Mouse (Mus musculus) ES-Bruce4 (cell line): ENCODE measurements around the gene Sec61g. TPM values are rescaled to one million over a fixed set of nuclear protein-coding genes. Genes with fewer than 3 reads are reported as not detected.
"Not testable (repeated sequence)": the region's sequence is repeated elsewhere in the genome, so short reads cannot be mapped to it uniquely, and the experiment has no call there.

Source experiments
- H3K27ac ChIP-seq: 2 replicates; pipeline ENCODE4 v1.5.1; 2012; ENCODE audit warnings: low read length, inconsistent platforms; ENCODE audit not compliant: insufficient read depth
- H3K27me3 ChIP-seq: 2 replicates; pipeline ENCODE4 v1.6.1; 2012; ENCODE audit warnings: mild to moderate bottlenecking, low read length, inconsistent platforms; ENCODE audit not compliant: control insufficient read depth, poor library complexity, insufficient read depth, severe bottlenecking
- H3K36me3 ChIP-seq: 2 replicates; pipeline ENCODE4 v1.6.1; 2012; ENCODE audit warnings: inconsistent platforms, mild to moderate bottlenecking, low read length, moderate library complexity; ENCODE audit not compliant: control insufficient read depth, poor library complexity, insufficient read depth, severe bottlenecking
- H3K4me1 ChIP-seq: one replicate; pipeline ENCODE4 v1.8.1; 2011; ENCODE audit warnings: low read length; ENCODE audit not compliant: control insufficient read depth, insufficient read depth
- H3K4me3 ChIP-seq: 2 replicates; pipeline ENCODE4 v1.5.1; 2011; ENCODE audit warnings: low read depth, mild to moderate bottlenecking, low read length
- H3K9ac ChIP-seq: 2 replicates; pipeline ENCODE4 v1.6.1; 2012; ENCODE audit warnings: low read depth, mild to moderate bottlenecking, inconsistent platforms; ENCODE audit not compliant: poor library complexity, severe bottlenecking
- H3K9me3 ChIP-seq: replicated peaks from 2 replicates; pipeline ENCODE4 v1.6.1; 2012; ENCODE audit warnings: mild to moderate bottlenecking, low read length, inconsistent platforms; ENCODE audit not compliant: control insufficient read depth, poor library complexity, insufficient read depth, severe bottlenecking
- CTCF ChIP-seq: IDR thresholded peaks from one replicate; pipeline ENCODE4 v1.8.1; 2011; ENCODE audit warnings: low read depth, low read length
- EP300 ChIP-seq: IDR thresholded peaks from 2 replicates; pipeline ENCODE4 v1.6.1; 2011; ENCODE audit warnings: low read depth, low read length; ENCODE audit not compliant: insufficient read depth
- POLR2A ChIP-seq: IDR thresholded peaks from one replicate; pipeline ENCODE4 v1.8.1; 2011; ENCODE audit warnings: low read length; ENCODE audit not compliant: insufficient read depth
- polyA plus RNA-seq: library from polyadenylated mRNA; stranded (reverse); fragments of >200 nt; gene quantifications from 2 replicates; pipeline ENCODE4 v1.2.4, GENCODE M21; 2011; ENCODE audit warnings: low read depth; ENCODE audit not compliant: missing spikeins, insufficient read depth, insufficient read length

Sec61g gene
- polyA plus RNA-seq, 1 experiment, result 6.2 TPM

- Histone ChIP-seq H3K27ac (no peak overlapping the region), H3K4me1 (peaks cover 3% of the 10 kb centered on the region), H3K9ac (no peak overlapping the region), H3K36me3 (no peaks in the 10 kb centered on the region), H3K9me3 (peaks cover 16% of the 10 kb centered on the region), H3K4me3 (no peak overlapping the region), H3K27me3 (no peaks in the 10 kb centered on the region)
- TF ChIP-seq CTCF, result no peak
- no peak for TF ChIP-seq POLR2A
- no peak for TF ChIP-seq EP300
These were observed 20.6 kb upstream of the Sec61g start for GRCm38 (mm10) chr11:16528909-16529308.

DNA sequence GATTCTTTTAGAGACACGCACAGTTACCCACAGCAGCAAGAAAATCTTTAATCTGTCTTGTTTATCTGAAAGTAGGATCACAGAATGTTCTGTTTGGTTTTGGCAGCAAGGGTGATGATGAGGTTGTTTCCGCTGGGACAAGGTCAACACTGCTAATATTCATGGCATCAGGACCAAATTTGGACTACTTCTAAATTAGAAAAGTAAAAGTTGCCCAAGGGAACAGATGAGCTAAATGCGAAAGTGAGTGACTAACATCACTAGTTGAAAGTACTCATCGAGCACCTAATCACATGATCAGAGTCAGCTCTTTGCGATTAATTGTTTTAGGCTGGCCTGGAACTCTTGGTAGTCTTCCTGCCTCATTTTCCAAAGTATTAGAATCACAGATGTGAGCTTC is 20.1 kb upstream of the Sec61g start:
- peaks cover 16% of the 10 kb centered on the region for H3K9me3 ChIP-seq

DNA sequence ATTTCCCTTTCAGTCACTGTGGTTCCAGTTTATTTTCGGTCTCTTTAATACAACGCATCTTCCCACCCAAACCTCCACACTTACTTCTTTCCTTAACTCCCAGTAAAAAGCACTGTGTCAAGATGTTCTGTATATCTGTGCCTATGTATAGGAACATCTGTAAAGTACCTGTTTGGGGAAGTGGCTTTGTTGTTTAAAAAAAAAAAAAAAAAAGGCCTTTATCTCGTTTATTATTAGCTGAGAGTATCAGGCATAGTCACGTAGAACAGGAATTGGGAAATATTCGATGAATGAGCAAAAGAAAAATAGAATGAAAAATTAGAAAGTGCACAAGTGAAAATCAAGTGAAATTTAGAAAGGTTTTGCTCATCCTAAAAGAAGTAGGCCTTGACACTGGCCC is 19.5 kb upstream of the Sec61g start:
- no peak overlapping the region for H3K4me3 ChIP-seq
- no peak overlapping the region for H3K9ac ChIP-seq
- no peaks in the 10 kb centered on the region for H3K36me3 ChIP-seq
- peaks cover 16% of the 10 kb centered on the region for H3K9me3 ChIP-seq
- H3K27me3 ChIP-seq, result no peaks in the 10 kb centered on the region
- peaks cover 3% of the 10 kb centered on the region for H3K4me1 ChIP-seq
- no peak overlapping the region for H3K27ac ChIP-seq
- TF ChIP-seq EP300, result no peak
- TF ChIP-seq POLR2A, result no peak
- no peak for TF ChIP-seq CTCF

More for the DNA sequence above, 20.1 kb upstream of the Sec61g start:
- Histone ChIP-seq H3K4me1 (peaks cover 3% of the 10 kb centered on the region), H3K9ac (no peak overlapping the region), H3K27me3 (no peaks in the 10 kb centered on the region), H3K4me3 (no peak overlapping the region), H3K27ac (no peak overlapping the region), H3K36me3 (no peaks in the 10 kb centered on the region)
- TF ChIP-seq POLR2A (no peak), CTCF (no peak), EP300 (no peak)

- Histone ChIP-seq H3K4me1 (peaks cover 3% of the 10 kb centered on the region), H3K27ac (peak overlapping the region; percentile 98), H3K9ac (no peak overlapping the region), H3K4me3 (no peak overlapping the region), H3K27me3 (no peaks in the 10 kb centered on the region), H3K36me3 (no peaks in the 10 kb centered on the region), H3K9me3 (peaks cover 19% of the 10 kb centered on the region)
- TF ChIP-seq POLR2A (no peak), EP300 (no peak), CTCF (no peak)
These were observed 18.2 kb upstream of the Sec61g start for GRCm38 (mm10) chr11:16526467-16526866.

DNA sequence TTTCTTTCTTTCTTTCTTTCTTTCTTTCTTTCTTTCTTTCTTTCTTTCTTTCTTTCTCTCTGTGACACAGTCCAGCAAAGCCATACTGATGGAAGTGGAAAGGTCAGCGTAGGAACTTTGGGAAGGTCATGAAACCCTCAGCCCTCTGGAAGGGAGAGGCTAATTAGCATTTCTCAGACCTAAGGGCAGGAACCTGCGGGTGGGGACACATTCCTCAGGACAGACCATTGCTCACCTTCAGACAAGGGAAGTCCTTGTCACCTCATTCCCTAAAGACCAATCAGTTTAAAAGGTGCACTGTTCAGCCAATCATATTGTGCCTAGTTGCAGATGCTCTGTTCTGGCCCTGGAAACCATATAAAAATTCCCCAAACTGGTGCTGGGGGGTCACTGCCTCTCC is 17.4 kb upstream of the Sec61g start:
- Histone ChIP-seq H3K4me3 (no peak overlapping the region), H3K36me3 (no peaks in the 10 kb centered on the region), H3K9me3 (peaks cover 23% of the 10 kb centered on the region), H3K9ac (no peak overlapping the region), H3K27me3 (no peaks in the 10 kb centered on the region), H3K27ac (peak overlapping the region; percentile 98), H3K4me1 (peaks cover 3% of the 10 kb centered on the region)
- TF ChIP-seq EP300, result peak; percentile 93
- no peak for TF ChIP-seq CTCF

DNA sequence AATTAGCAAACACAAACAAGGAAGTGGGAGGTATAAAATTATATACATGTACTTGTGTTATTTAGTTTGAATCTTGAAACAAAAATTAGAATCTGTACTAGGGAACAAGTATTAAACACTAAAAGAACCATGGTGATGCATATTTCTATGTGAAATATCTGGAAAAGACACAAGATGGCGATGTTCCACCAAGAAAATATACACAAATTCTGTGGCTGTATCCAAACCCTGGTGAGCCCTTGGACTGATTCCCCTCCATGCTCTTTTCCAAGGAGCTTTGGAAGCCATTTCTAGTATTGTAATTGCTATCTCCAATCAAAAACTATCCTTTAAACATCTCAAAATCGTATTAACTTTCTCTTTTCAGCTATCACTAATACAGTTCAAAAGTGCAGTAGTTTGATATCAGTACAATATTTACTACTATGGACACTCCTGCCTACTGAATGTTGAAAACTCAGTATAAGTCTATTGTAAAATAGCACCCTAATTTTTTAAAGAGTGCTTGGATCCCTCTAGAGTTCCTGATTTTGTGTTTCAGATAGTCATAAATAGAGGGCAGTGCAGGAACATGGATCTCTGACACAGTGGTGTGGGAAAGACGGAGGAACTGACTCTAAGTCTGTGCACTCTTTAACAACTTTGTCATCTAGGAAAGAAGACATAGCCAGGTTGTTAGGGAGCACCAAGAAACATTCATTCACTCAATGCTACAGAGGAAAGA is 16.8 kb upstream of the Sec61g start:
- Histone ChIP-seq H3K27me3 (no peaks in the 10 kb centered on the region), H3K27ac (peak overlapping the region; percentile 91), H3K36me3 (no peaks in the 10 kb centered on the region), H3K4me3 (no peak overlapping the region), H3K9ac (no peak overlapping the region), H3K4me1 (peaks cover 3% of the 10 kb centered on the region), H3K9me3 (peaks cover 23% of the 10 kb centered on the region)
- TF ChIP-seq POLR2A (no peak), CTCF (peak; percentile 4)

DNA sequence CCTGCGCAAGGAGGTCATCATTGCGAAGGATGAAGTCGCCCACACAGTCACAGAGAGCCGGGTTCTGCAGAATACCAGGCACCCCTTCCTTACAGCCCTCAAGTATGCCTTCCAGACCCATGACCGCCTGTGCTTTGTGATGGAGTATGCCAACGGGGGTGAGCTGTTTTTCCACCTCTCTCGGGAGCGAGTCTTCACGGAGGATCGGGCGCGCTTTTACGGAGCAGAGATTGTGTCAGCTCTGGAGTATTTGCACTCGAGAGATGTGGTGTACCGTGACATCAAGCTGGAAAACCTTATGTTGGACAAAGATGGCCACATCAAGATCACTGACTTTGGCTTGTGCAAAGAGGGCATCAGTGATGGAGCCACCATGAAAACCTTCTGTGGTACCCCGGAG is 6.8 kb upstream of the Sec61g start:
- not testable (repeated sequence) for H3K9ac ChIP-seq, H3K27me3 ChIP-seq, H3K4me1 ChIP-seq, H3K36me3 ChIP-seq, H3K9me3 ChIP-seq, H3K27ac ChIP-seq
- peak overlapping the region; percentile 25; the same call in 1 of the 2 replicates for H3K4me3 ChIP-seq

DNA sequence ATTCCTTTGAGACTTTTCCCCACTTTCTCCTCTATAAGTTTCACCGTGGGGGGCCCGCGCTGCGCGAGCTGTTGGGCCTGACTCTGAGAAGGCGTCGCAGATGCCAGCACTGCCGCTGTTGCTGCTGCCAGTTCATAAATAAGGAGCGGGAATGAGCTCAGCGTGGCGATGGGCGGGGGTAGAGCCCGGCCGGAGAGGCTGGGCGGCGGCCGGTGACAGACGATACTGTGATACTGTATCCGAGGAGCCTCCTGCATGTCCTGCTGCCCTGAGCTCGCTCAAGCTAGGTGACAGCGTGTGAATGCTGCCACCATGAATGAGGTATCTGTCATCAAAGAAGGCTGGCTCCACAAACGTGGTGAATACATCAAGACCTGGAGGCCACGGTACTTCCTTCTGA is 5.9 kb upstream of the Sec61g start:
- H3K4me1 ChIP-seq, H3K36me3 ChIP-seq, H3K27me3 ChIP-seq, H3K4me3 ChIP-seq, H3K27ac ChIP-seq, H3K9ac ChIP-seq, H3K9me3 ChIP-seq: not testable (repeated sequence)
